Mouse (Mus musculus): ENCODE results near the gene Aars. TPM values are rescaled to one million over a fixed set of nuclear protein-coding genes. Genes with fewer than 3 reads are reported as not detected.

The Aars gene
- polyA plus RNA-seq, 1 experiment from 2014 or later: 54.0 TPM

DNA sequence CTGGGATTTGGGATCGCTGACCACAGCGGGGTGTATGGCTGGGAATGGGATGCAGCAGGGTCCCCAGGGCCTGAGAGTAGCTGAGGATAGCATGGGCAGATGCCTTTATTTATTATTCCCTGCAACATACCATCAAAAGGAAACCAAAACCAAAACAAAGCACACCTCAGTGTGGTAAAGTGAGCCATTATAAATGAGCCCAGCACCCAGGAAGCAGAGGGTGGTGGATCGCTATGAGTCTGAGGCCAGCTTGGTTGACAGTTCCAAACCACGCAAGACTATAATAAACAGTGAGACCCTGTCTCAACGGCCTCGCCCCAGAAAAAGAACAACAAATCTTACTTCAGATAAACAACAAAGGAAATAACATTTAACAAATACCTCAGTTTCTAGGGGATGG lies 2.9 kb upstream of the Aars start:
- H3K27ac ChIP-seq (replicated peaks): no peak overlapping the region
- H3K9ac ChIP-seq: no peak overlapping the region
- H3K4me3 ChIP-seq (replicated peaks): peak overlapping the region; percentile 31
- H3K27me3 ChIP-seq: 0 out of 2 replicates have a peak, but pooled peaks cover 7% of the 10 kb centered on the region
- H3K9me3 ChIP-seq (replicated peaks): no peaks in the 10 kb centered on the region
- H3K4me1 ChIP-seq (replicated peaks): peaks cover 40% of the 10 kb centered on the region
- peak overlapping the region; percentile 59 for H3K4me2 ChIP-seq
- 69% methylated on average over 6 of the region's 6 CpGs for WGBS (ENCODE audit: insufficient replicate concordance)
- ATAC-seq (ENCODE audit: insufficient read depth): no peak
- H3K36me3 ChIP-seq (replicated peaks): 0 out of 2 replicates have a peak, but pooled peaks cover 3% of the 10 kb centered on the region

DNA sequence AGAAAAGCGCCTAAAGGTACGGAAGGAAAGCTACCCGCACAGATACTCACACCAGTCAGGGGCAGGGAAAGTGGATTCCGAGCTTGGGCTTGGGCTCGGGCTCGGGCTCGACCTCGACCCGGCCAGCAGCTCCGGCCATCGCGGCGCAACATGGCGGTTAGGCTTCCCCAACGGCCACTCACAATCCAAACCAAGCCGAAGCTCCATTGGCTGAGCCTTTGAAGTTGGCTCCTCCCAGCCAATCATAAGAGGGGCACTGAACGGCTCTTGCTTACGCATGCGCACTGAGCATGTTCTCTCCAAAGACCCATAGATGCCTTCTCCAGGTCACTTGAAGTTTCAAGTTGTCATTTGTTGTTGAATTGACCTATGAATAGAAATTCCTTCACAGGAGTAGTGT lies 1.4 kb upstream of the Aars start, which contains the start of gene Ddx19b:
Gene Ddx19b (minus strand): TSS at position 180 of the 400 bp plus-strand sequence.
- no peaks in the 10 kb centered on the region for H3K9me3 ChIP-seq (replicated peaks)
- H3K9ac ChIP-seq: no peak within 1 kb of the TSS
- peaks cover 18% of the 10 kb centered on the region for H3K36me3 ChIP-seq (replicated peaks)
- H3K4me2 ChIP-seq: no peak within 1 kb of the TSS
- peaks cover 54% of the 10 kb centered on the region for H3K4me1 ChIP-seq (replicated peaks)
- no peak within 1 kb of the TSS for H3K4me3 ChIP-seq (replicated peaks)
- no peak for ATAC-seq (ENCODE audit: insufficient read depth)
- WGBS (ENCODE audit: insufficient replicate concordance): 89% methylated on average over 19 of the region's 19 CpGs
- no peak within 1 kb of the TSS for H3K27ac ChIP-seq (replicated peaks)
- 0 out of 2 replicates have a peak, but pooled peaks cover 7% of the 10 kb centered on the region for H3K27me3 ChIP-seq

DNA sequence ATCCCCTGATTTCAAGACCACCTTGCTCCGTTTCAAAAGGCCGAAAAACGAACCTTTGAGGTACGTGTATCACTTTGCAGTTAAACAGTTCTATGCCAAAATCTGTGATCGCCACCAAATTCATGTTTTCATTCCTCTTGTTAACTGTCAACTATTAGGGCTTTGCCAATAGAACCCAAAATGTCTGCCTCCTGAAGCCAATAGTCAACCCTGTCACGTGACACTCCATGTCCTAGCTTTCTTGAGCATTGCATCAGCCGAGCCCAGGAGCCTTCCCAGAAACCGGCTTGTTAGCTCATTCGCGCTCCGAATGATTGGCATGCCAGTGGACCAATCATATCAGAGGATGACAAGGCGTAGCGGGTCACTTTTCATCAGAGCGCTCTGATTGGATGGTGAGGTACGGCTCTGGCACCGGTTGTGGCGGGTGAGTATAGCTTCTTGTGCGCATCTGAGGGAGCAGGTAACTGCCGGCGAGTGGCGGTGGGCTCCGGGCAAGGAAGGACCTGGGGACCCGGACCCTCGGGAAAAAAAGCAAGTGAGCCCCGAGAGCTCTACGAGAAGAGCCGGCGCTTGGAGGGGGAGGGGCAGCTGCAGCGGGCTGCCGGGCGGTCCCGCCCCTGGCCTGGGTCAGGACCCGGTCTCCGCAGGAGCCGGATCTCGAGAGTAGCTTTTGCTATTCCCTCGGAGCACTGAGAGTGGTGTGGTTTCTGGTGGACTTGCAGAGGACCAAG lies 705 bp downstream of the Aars start:
- peak overlapping the region; percentile 84 for H3K4me3 ChIP-seq (replicated peaks)
- ATAC-seq (ENCODE audit: insufficient read depth): peak; percentile 95
- 6% methylated on average over 37 of the region's 37 CpGs for WGBS (ENCODE audit: insufficient replicate concordance)

DNA sequence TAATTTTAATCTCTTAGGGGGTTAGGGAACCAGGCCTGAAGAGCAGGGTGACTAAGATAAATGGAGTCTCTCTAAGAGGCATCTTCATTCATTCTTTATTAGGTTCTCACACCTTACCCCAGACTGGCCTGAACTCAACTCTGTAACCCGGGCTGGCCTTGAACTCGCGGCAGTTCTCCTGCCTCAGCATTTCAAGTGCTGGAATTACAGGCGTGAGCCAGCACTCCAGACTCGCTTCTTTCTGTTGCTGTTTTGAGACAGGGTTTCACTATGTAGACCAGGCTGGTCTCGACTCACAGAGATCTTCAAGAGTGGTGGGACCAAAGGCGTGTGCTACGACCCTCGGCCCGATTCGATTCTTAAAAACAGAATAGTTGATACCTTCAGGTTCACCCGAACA lies 1.3 kb downstream of the Aars start:
- peak; percentile 30 for ATAC-seq (ENCODE audit: insufficient read depth)
- Histone ChIP-seq H3K4me1 (replicated peaks) (peaks cover 36% of the 10 kb centered on the region), H3K27ac (replicated peaks) (peak overlapping the region; percentile 90), H3K4me2 (peak overlapping the region; percentile 71), H3K9ac (peak overlapping the region; percentile 92), H3K9me3 (replicated peaks) (no peaks in the 10 kb centered on the region), H3K27me3 (0 out of 2 replicates have a peak, but pooled peaks cover 7% of the 10 kb centered on the region), H3K4me3 (replicated peaks) (peak overlapping the region; percentile 84), H3K36me3 (replicated peaks) (peaks cover 45% of the 10 kb centered on the region)
- 13% methylated on average over 12 of the region's 12 CpGs for WGBS (ENCODE audit: insufficient replicate concordance)

More for the DNA sequence above, 705 bp downstream of the Aars start:
- Histone ChIP-seq H3K27me3 (0 out of 2 replicates have a peak, but pooled peaks cover 7% of the 10 kb centered on the region), H3K36me3 (replicated peaks) (peaks cover 39% of the 10 kb centered on the region), H3K4me2 (peak overlapping the region; percentile 71), H3K27ac (replicated peaks) (peak overlapping the region; percentile 90), H3K9ac (peak overlapping the region; percentile 92), H3K9me3 (replicated peaks) (no peaks in the 10 kb centered on the region), H3K4me1 (replicated peaks) (peaks cover 38% of the 10 kb centered on the region)

DNA sequence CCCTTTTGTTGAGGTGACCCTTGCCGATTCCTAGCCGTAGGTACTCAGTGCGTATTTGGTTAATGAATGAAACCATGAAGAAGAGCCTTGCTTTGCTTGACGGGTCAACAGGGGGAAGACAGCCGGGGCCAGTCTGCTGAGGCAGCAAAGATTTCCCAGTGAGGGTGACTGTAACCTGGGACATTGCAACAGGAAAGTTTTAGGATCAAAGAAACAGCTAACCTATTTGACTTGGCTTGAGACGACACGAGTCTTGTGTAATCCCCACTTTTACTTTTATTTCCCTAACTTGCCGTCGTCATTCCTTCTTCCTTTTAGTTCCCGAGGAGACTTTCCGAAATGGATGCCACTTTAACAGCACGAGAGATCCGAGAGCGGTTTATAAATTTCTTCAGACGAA lies 3.6 kb downstream of the Aars start:
- H3K4me1 ChIP-seq (replicated peaks): peaks cover 27% of the 10 kb centered on the region
- no peak overlapping the region for H3K4me2 ChIP-seq
- no peak overlapping the region for H3K27ac ChIP-seq (replicated peaks)
- 93% methylated on average over 15 of the region's 15 CpGs for WGBS (ENCODE audit: insufficient replicate concordance)
- H3K27me3 ChIP-seq: 0 out of 2 replicates have a peak, but pooled peaks cover 4% of the 10 kb centered on the region
- ATAC-seq (ENCODE audit: insufficient read depth): no peak
- H3K9me3 ChIP-seq (replicated peaks): no peaks in the 10 kb centered on the region
- no peak overlapping the region for H3K9ac ChIP-seq
- H3K4me3 ChIP-seq (replicated peaks): no peak overlapping the region
- H3K36me3 ChIP-seq (replicated peaks): peaks cover 67% of the 10 kb centered on the region

DNA sequence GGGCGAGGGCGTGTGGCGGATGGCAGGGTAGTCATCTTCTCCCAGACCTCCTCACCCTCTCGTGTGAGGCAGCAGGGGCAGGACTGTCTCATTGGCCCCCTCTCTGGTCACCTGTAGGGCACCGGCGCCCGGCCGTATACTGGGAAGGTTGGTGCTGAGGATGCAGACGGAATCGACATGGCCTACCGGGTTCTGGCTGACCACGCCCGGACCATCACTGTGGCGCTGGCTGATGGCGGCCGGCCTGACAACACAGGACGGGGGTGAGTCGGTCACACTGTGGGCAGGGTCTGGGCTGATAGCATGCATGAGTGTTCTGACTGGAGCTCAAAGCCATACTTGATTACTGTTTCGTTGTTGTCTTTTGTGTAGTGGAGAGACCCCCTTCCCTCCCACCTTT lies 9.6 kb downstream of the Aars start:
- H3K27ac ChIP-seq (replicated peaks): no peak overlapping the region
- 91% methylated on average over 19 of the region's 19 CpGs for WGBS (ENCODE audit: insufficient replicate concordance)
- H3K9me3 ChIP-seq (replicated peaks): no peaks in the 10 kb centered on the region
- H3K27me3 ChIP-seq: no peaks in the 10 kb centered on the region
- H3K4me3 ChIP-seq (replicated peaks): no peak overlapping the region
- H3K4me2 ChIP-seq: no peak overlapping the region
- no peak overlapping the region for H3K9ac ChIP-seq
- H3K36me3 ChIP-seq (replicated peaks): peaks cover 99% of the 10 kb centered on the region
- no peaks in the 10 kb centered on the region for H3K4me1 ChIP-seq (replicated peaks)
- no peak for ATAC-seq (ENCODE audit: insufficient read depth)

DNA sequence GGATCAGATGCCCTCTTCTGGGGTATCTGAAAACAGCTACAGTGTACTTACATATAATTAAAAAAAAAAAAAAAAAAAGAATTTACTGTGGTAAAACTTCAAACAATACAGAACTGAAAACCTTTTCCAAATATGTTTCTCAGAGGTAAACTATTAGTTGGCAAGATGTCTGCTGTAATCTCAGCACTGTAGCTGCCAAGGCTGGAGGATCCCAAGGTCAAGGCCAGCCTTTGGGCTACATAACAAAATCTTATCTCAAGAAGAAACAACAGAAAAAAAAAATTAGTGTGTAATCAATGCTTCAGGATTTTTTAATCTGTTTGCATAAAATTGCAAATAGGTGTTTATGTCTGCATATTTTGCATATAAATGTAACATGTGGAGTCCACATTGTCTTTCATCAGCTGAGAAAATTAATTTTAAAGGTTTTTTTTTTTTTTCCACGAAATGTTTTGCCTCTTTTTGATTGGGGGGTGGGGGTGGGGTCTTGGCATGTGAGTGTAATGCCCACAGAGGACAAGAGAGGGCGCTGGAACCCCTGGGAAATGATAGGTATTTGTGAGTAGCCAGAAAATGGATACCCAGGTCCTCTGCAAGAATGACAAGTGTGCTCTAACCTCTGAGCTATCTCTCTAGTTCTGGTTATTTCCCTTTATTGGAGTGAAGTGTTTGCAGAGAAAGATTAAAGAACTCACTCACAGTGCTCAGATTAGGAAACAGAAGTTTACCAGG lies 11.2 kb downstream of the Aars start:
- no peaks in the 10 kb centered on the region for H3K4me1 ChIP-seq (replicated peaks)
- H3K27me3 ChIP-seq: no peaks in the 10 kb centered on the region
- no peak overlapping the region for H3K4me2 ChIP-seq
- WGBS (ENCODE audit: insufficient replicate concordance): 32% methylated on average over 2 of the region's 2 CpGs
- H3K9me3 ChIP-seq (replicated peaks): no peaks in the 10 kb centered on the region
- peaks cover 99% of the 10 kb centered on the region for H3K36me3 ChIP-seq (replicated peaks)
- no peak for ATAC-seq (ENCODE audit: insufficient read depth)
- H3K9ac ChIP-seq: no peak overlapping the region
- no peak overlapping the region for H3K4me3 ChIP-seq (replicated peaks)
- no peak overlapping the region for H3K27ac ChIP-seq (replicated peaks)

DNA sequence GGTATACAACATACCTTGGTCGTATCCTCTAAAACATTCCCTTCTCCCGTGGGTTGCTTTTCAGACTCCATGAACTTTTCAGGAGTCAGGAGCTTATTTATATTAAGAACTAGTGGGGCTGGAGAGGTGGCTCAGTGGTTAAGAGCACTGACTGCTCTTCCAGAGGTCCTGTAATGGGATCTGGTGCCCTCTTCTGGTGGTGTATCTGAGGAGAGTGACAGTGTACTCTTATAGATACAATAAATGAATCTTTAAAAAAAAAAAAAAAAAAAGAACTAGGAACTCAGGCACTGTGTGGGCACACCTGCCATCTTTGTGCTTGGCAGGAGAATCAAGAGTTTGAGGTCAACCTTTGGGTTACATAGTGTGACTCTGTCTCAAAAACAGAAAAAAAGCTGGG lies 15.8 kb downstream of the Aars start:
- Histone ChIP-seq H3K4me1 (replicated peaks) (peaks cover 5% of the 10 kb centered on the region; the same call in 1 of the 2 replicates), H3K9me3 (replicated peaks) (no peaks in the 10 kb centered on the region), H3K4me3 (replicated peaks) (no peak overlapping the region), H3K27ac (replicated peaks) (no peak overlapping the region), H3K9ac (no peak overlapping the region), H3K36me3 (replicated peaks) (peaks cover 100% of the 10 kb centered on the region), H3K4me2 (no peak overlapping the region), H3K27me3 (no peaks in the 10 kb centered on the region)
- no peak for ATAC-seq (ENCODE audit: insufficient read depth)
- WGBS (ENCODE audit: insufficient replicate concordance): 84% methylated on average over 2 of the region's 2 CpGs

DNA sequence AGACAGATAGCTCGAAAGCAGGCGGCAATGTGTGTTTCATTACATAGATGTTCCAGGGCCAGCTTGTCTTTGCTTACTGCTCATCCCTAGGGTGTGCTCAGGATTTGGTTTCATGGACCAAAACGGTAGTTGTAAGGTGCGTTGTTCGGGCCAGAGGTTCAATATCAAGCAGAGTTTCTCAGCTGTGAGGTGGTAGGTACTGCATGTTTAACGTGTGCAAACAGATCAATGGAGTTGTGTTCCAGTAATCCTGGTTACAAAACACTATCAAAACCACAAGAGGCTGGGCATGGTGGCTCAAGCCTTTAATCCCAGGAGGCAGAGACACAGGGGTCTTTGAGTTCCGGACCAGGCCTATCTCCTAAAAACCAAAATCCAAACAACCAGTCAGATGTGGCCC lies 16.2 kb downstream of the Aars start:
- 88% methylated on average over 7 of the region's 7 CpGs for WGBS (ENCODE audit: insufficient replicate concordance)
- peaks cover 100% of the 10 kb centered on the region for H3K36me3 ChIP-seq (replicated peaks)
- no peak overlapping the region for H3K9ac ChIP-seq
- no peak overlapping the region for H3K4me2 ChIP-seq
- no peak overlapping the region for H3K4me3 ChIP-seq (replicated peaks)
- no peaks in the 10 kb centered on the region for H3K27me3 ChIP-seq
- peaks cover 5% of the 10 kb centered on the region; the same call in 1 of the 2 replicates for H3K4me1 ChIP-seq (replicated peaks)
- no peaks in the 10 kb centered on the region for H3K9me3 ChIP-seq (replicated peaks)
- ATAC-seq (ENCODE audit: insufficient read depth): no peak
- H3K27ac ChIP-seq (replicated peaks): no peak overlapping the region

DNA sequence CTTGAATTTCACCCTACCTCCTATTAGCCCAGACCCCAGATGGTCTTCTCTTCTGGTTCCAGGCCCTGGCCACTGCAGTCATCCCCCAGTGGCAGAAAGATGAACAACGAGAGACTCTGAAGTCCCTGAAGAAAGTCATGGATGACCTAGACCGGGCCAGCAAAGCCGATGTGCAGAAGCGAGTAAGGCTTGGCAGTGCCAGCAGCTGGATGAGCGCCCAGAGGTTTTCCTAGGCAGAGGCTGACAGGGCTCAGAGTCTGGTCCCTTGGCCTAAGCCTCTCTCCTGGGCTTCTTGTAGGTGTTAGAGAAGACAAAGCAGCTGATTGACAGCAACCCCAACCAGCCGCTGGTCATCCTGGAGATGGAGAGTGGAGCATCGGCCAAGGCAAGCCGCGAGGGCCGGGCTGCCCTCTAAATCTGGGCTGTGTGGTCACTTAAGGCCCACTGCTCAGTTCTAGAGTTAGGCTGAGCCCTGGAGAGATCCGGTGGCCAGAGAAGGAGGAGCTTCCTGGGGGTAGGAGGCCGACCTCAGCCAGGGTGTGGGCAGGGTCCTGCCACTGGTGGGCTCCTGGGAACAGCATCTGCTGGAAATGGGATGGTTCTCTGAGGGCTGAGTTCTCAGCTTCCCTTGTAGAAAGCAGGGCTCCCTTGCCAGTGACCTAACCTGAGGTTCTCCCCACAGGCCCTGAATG lies 21.0 kb downstream of the Aars start:
- Histone ChIP-seq H3K27ac (replicated peaks) (no peak overlapping the region), H3K4me2 (no peak overlapping the region), H3K4me1 (replicated peaks) (peaks cover 41% of the 10 kb centered on the region), H3K9me3 (replicated peaks) (no peaks in the 10 kb centered on the region), H3K27me3 (no peaks in the 10 kb centered on the region), H3K9ac (no peak overlapping the region), H3K36me3 (replicated peaks) (peaks cover 82% of the 10 kb centered on the region), H3K4me3 (replicated peaks) (no peak overlapping the region)
- WGBS (ENCODE audit: insufficient replicate concordance): 87% methylated on average over 12 of the region's 12 CpGs
- no peak for ATAC-seq (ENCODE audit: insufficient read depth)

Measured in liver, embryonic 15.5 days (tissue).